Mouse (Mus musculus) CH12.LX (cell line): ENCODE data around the gene Gm1113. TPM values are rescaled to one million over a fixed set of nuclear protein-coding genes. Genes with fewer than 3 reads are reported as not detected.

ENCODE experiments used
- DNase-seq: peaks from one replicate; pipeline ENCODE4 v3.0.0-alpha.2; 2013; ENCODE audit errors: extremely low read depth
- H3K27ac ChIP-seq: 2 replicates; pipeline ENCODE4 v1.5.1; 2012; ENCODE audit warnings: low read depth, mild to moderate bottlenecking, control low read depth, moderate library complexity; ENCODE audit not compliant: insufficient read depth
- H3K27me3 ChIP-seq: replicated peaks from 2 replicates; pipeline ENCODE3; 2012; ENCODE audit warnings: inconsistent platforms
- H3K36me3 ChIP-seq, 2 experiments: replicated peaks in 1 of 2; 2 replicates each; pipeline versions ENCODE3 to v1.6.1; 2012; ENCODE audit warnings: inconsistent platforms in 1 of 2, low read length in 1 of 2, mild to moderate bottlenecking in 1 of 2, mixed read lengths in 1 of 2, moderate library complexity in 1 of 2; ENCODE audit not compliant: control insufficient read depth in 1 of 2, insufficient read depth in 1 of 2
- H3K4me1 ChIP-seq, 2 experiments: 2 replicates each; pipeline ENCODE4 v1.6.1; 2012; ENCODE audit warnings: inconsistent platforms in 1 of 2, moderate library complexity in 1 of 2; ENCODE audit not compliant: insufficient read depth in 2 of 2, control insufficient read depth in 1 of 2
- H3K4me2 ChIP-seq: 2 replicates; pipeline ENCODE4 v1.6.1; 2012; ENCODE audit warnings: low read depth, mild to moderate bottlenecking, control low read depth; ENCODE audit not compliant: poor library complexity, insufficient read depth, severe bottlenecking
- H3K4me3 ChIP-seq, 3 experiments: fragments of 150-350 bp in 1 of 3; sonication (generic) in 1 of 3; replicated peaks in 1 of 3; 2 replicates each; pipeline versions ENCODE3 to v1.5.1; 2011 to 2012; ENCODE audit warnings: low read depth in 2 of 3, low read length in 2 of 3, mild to moderate bottlenecking in 2 of 3, moderate library complexity in 2 of 3, control low read depth in 1 of 3, improper control_type of control experiment in 1 of 3, inconsistent platforms in 1 of 3, mixed read lengths in 1 of 3; ENCODE audit not compliant: poor library complexity in 1 of 3
- H3K79me2 ChIP-seq: replicated peaks from 2 replicates; pipeline ENCODE4 v1.6.1; 2012; ENCODE audit warnings: mild to moderate bottlenecking, moderate library complexity; ENCODE audit not compliant: control insufficient read depth, poor library complexity, insufficient read depth, severe bottlenecking; ENCODE audit errors: extremely low read depth
- H3K9ac ChIP-seq: 2 replicates; pipeline ENCODE4 v1.6.1; 2012; ENCODE audit warnings: low read depth, mild to moderate bottlenecking, control low read depth, moderate library complexity; ENCODE audit not compliant: insufficient read depth
- H3K9me3 ChIP-seq: replicated peaks from 2 replicates; pipeline ENCODE3; 2012; ENCODE audit warnings: low read length, inconsistent platforms, mixed read lengths
- BHLHE40 ChIP-seq: IDR thresholded peaks from 2 replicates; pipeline ENCODE4 v1.6.1; 2011; ENCODE audit warnings: mild to moderate bottlenecking, low read depth, low read length, improper control_type of control experiment
- CHD1 ChIP-seq: IDR thresholded peaks from 2 replicates; pipeline ENCODE4 v1.6.1; 2012; ENCODE audit warnings: low read depth, low read length, improper control_type of control experiment, inconsistent platforms
- CHD2 ChIP-seq: IDR thresholded peaks from 2 replicates; pipeline ENCODE4 v1.6.1; 2011; ENCODE audit warnings: low read length, improper control_type of control experiment
- CTCF ChIP-seq, 2 experiments: IDR thresholded peaks in 1 of 2; conservative IDR thresholded peaks in 1 of 2; 2 replicates each; pipeline ENCODE4 v1.5.1; 2011 to 2012; ENCODE audit warnings: low read depth in 2 of 2, low read length in 2 of 2, improper control_type of control experiment in 1 of 2, inconsistent platforms in 1 of 2, mild to moderate bottlenecking in 1 of 2, moderate library complexity in 1 of 2
- E2F4 ChIP-seq: IDR thresholded peaks from 2 replicates; pipeline ENCODE4 v1.6.1; 2011; ENCODE audit warnings: low read depth, low read length, improper control_type of control experiment; ENCODE audit not compliant: insufficient replicate concordance
- ELF1 ChIP-seq: IDR thresholded peaks from 2 replicates; pipeline ENCODE4 v1.6.1; 2014; ENCODE audit warnings: low read depth, mild to moderate bottlenecking, inconsistent platforms, low read length, improper control_type of control experiment
- EP300 ChIP-seq: IDR thresholded peaks from 2 replicates; pipeline ENCODE4 v1.6.1; 2011; ENCODE audit warnings: low read length, improper control_type of control experiment
- ETS1 ChIP-seq: conservative IDR thresholded peaks from 2 replicates; pipeline ENCODE4 v1.6.1; 2012; ENCODE audit warnings: low read depth, mild to moderate bottlenecking, inconsistent platforms, low read length, improper control_type of control experiment, moderate library complexity
- GABPA ChIP-seq: IDR thresholded peaks from 2 replicates; pipeline ENCODE4 v1.6.1; 2012; ENCODE audit warnings: low read depth, low read length, improper control_type of control experiment, inconsistent platforms; ENCODE audit not compliant: insufficient replicate concordance
- HCFC1 ChIP-seq: IDR thresholded peaks from 2 replicates; pipeline ENCODE4 v1.6.1; 2012; ENCODE audit warnings: low read depth, mild to moderate bottlenecking, inconsistent platforms, low read length, improper control_type of control experiment
- IRF4 ChIP-seq: IDR thresholded peaks from 2 replicates; pipeline ENCODE4 v1.6.1; 2014; ENCODE audit warnings: low read depth, mild to moderate bottlenecking, inconsistent platforms, low read length, improper control_type of control experiment
- JUN ChIP-seq: IDR thresholded peaks from 2 replicates; pipeline ENCODE4 v1.6.1; 2011; ENCODE audit warnings: low read depth, mild to moderate bottlenecking, low read length, improper control_type of control experiment, moderate library complexity; ENCODE audit not compliant: insufficient read depth
- JUND ChIP-seq: conservative IDR thresholded peaks from 2 replicates; pipeline ENCODE4 v1.6.1; 2011; ENCODE audit warnings: low read depth, low read length, improper control_type of control experiment
- KAT2A ChIP-seq: IDR thresholded peaks from 2 replicates; pipeline ENCODE4 v1.6.1; 2012; ENCODE audit warnings: low read length, improper control_type of control experiment, inconsistent platforms; ENCODE audit not compliant: insufficient replicate concordance
- MAFK ChIP-seq: IDR thresholded peaks from 2 replicates; pipeline ENCODE4 v1.6.1; 2011; ENCODE audit warnings: low read length, improper control_type of control experiment; ENCODE audit not compliant: insufficient replicate concordance
- MAX ChIP-seq: IDR thresholded peaks from 2 replicates; pipeline ENCODE4 v1.6.1; 2011; ENCODE audit warnings: low read length, improper control_type of control experiment
- MAZ ChIP-seq: IDR thresholded peaks from 2 replicates; pipeline ENCODE4 v1.6.1; 2012; ENCODE audit warnings: low read depth, mild to moderate bottlenecking, inconsistent platforms, low read length, improper control_type of control experiment, moderate library complexity
- MEF2A ChIP-seq: IDR thresholded peaks from 2 replicates; pipeline ENCODE4 v1.6.1; 2014; ENCODE audit warnings: low read depth, mild to moderate bottlenecking, inconsistent platforms, low read length, improper control_type of control experiment, borderline replicate concordance
- MXI1 ChIP-seq: IDR thresholded peaks from 2 replicates; pipeline ENCODE4 v1.6.1; 2011; ENCODE audit warnings: mild to moderate bottlenecking, low read depth, low read length, improper control_type of control experiment
- MYC ChIP-seq: IDR thresholded peaks from 2 replicates; pipeline ENCODE4 v1.6.1; 2011; ENCODE audit warnings: low read depth, mild to moderate bottlenecking, improper control_type of control experiment, low read length
- NELFE ChIP-seq: IDR thresholded peaks from 2 replicates; pipeline ENCODE4 v1.6.1; 2011; ENCODE audit warnings: low read depth, low read length, improper control_type of control experiment
- NRF1 ChIP-seq: IDR thresholded peaks from 2 replicates; pipeline ENCODE4 v1.6.1; 2014; ENCODE audit warnings: low read depth, mild to moderate bottlenecking, inconsistent platforms, low read length, improper control_type of control experiment, moderate library complexity
- PAX5 ChIP-seq: IDR thresholded peaks from 2 replicates; pipeline ENCODE4 v1.6.1; 2012; ENCODE audit warnings: low read length, inconsistent platforms, mixed read lengths
- POLR2A ChIP-seq: IDR thresholded peaks from 2 replicates; pipeline ENCODE4 v1.6.1; 2011; ENCODE audit warnings: low read depth, mild to moderate bottlenecking, improper control_type of control experiment, low read length
- POLR2AphosphoS2 ChIP-seq: IDR thresholded peaks from 2 replicates; pipeline ENCODE4 v1.6.1; 2011; ENCODE audit warnings: low read depth, low read length, improper control_type of control experiment
- RAD21 ChIP-seq: IDR thresholded peaks from 2 replicates; pipeline ENCODE4 v1.6.1; 2011; ENCODE audit warnings: low read depth, mild to moderate bottlenecking, low read length, improper control_type of control experiment, moderate library complexity
- RCOR1 ChIP-seq: conservative IDR thresholded peaks from 2 replicates; pipeline ENCODE4 v1.6.1; 2012; ENCODE audit warnings: low read depth, mild to moderate bottlenecking, inconsistent platforms, low read length, improper control_type of control experiment
- SIN3A ChIP-seq: IDR thresholded peaks from 2 replicates; pipeline ENCODE4 v1.6.1; 2012; ENCODE audit warnings: low read length, improper control_type of control experiment, inconsistent platforms
- SMC3 ChIP-seq: IDR thresholded peaks from 2 replicates; pipeline ENCODE4 v1.6.1; 2011; ENCODE audit warnings: low read depth, low read length, improper control_type of control experiment
- TBP ChIP-seq: conservative IDR thresholded peaks from 2 replicates; pipeline ENCODE4 v1.6.1; 2011; ENCODE audit warnings: low read depth, low read length, improper control_type of control experiment
- TCF12 ChIP-seq: IDR thresholded peaks from 2 replicates; pipeline ENCODE4 v1.6.1; 2014; ENCODE audit warnings: low read depth, mild to moderate bottlenecking, inconsistent platforms, low read length, improper control_type of control experiment
- UBTF ChIP-seq: IDR thresholded peaks from 2 replicates; pipeline ENCODE4 v1.6.1; 2012; ENCODE audit warnings: low read depth, mild to moderate bottlenecking, inconsistent platforms, low read length, improper control_type of control experiment, moderate library complexity
- USF1 ChIP-seq: IDR thresholded peaks from 2 replicates; pipeline ENCODE4 v1.6.1; 2014; ENCODE audit warnings: low read depth, mild to moderate bottlenecking, inconsistent platforms, low read length, improper control_type of control experiment
- USF2 ChIP-seq: conservative IDR thresholded peaks from 2 replicates; pipeline ENCODE4 v1.6.1; 2011; ENCODE audit warnings: low read depth, low read length, improper control_type of control experiment
- ZC3H11A ChIP-seq: IDR thresholded peaks from 2 replicates; pipeline ENCODE4 v1.6.1; 2012; ENCODE audit warnings: low read depth, mild to moderate bottlenecking, inconsistent platforms, low read length, improper control_type of control experiment
- ZKSCAN1 ChIP-seq: IDR thresholded peaks from 2 replicates; pipeline ENCODE4 v1.6.1; 2012; ENCODE audit warnings: low read depth, inconsistent platforms, low read length, improper control_type of control experiment, borderline replicate concordance
- ZMIZ1 ChIP-seq: IDR thresholded peaks from 2 replicates; pipeline ENCODE4 v1.6.1; 2012; ENCODE audit warnings: low read depth, mild to moderate bottlenecking, inconsistent platforms, low read length, improper control_type of control experiment
- ZNF384 ChIP-seq: IDR thresholded peaks from 2 replicates; pipeline ENCODE4 v1.6.1; 2012; ENCODE audit warnings: low read depth, low read length, improper control_type of control experiment, inconsistent platforms
- dilution Hi-C: fragments of 300-500 bp; cut with MboI; formaldehyde crosslinking; loops from 2 replicates; pipeline ENCODE4 v1.14.3; 2020; ENCODE audit warnings: low sequenced_read_pairs; ENCODE audit not compliant: extremely low pct_unique_long_range_greater_than_20kb, extremely low pct_ligation_motif_present
- in situ Hi-C: fragments of 300-500 bp; cut with MboI; formaldehyde crosslinking; loops from 3 replicates; pipeline ENCODE4 v1.14.3; 2019; ENCODE audit warnings: low sequenced_read_pairs, low pct_ligation_motif_present, low pct_unique_long_range_greater_than_20kb, mixed read lengths
- polyA plus RNA-seq: library from polyadenylated mRNA; unstranded; fragments of >175 nt; gene quantifications from 2 replicates; pipeline ENCODE4 v1.2.1, GENCODE M21; 2012; ENCODE audit warnings: low read depth; ENCODE audit not compliant: insufficient read length
- total RNA-seq, 2 experiments: library from RNA; depleted of rRNA; stranded (reverse); fragments of 300-350 nt in 1 of 2; fragments of >200 nt in 1 of 2; gene quantifications; 2 replicates each; pipeline ENCODE4 v1.2.3; 2012 to 2014

Gene Gm1113
- total and polyA plus RNA-seq, 3 experiments, result not detected

GRCm38 (mm10) chr9:35559009-35559890 is 41.2 kb upstream of the Gm1113 start:
- 0 out of 2 replicates have a peak overlapping the region, but pooled peaks have one; percentile 33 for H3K27ac ChIP-seq

More at GRCm38 (mm10) chr9:35559009-35559890, 41.2 kb upstream of the Gm1113 start:
- H3K27me3 ChIP-seq, result peaks cover 39% of the 10 kb centered on the region
- peak; percentile 93 for DNase-seq
- H3K79me2 ChIP-seq, result peaks cover 35% of the 10 kb centered on the region
- peak overlapping the region; percentile 97 for H3K9ac ChIP-seq
- H3K4me3 ChIP-seq, result peak overlapping the region; percentile 70 to 87 (median 85)
- H3K4me2 ChIP-seq, result peak overlapping the region; percentile 94
- dilution Hi-C loops (no loop called here), in situ Hi-C loops (no loop called here)
- H3K36me3 ChIP-seq, result peaks cover 9 to 21% of the 10 kb centered on the region in 2 experiments
- H3K9me3 ChIP-seq, result no peaks in the 10 kb centered on the region
- H3K4me1 ChIP-seq, result peaks cover 4 to 39% of the 10 kb centered on the region in 2 experiments; a peak in 2 of 4 replicates
- peak; percentile 95 for TF ChIP-seq NRF1
- no peak for TF ChIP-seq CHD2
- no peak for TF ChIP-seq IRF4
- TF ChIP-seq E2F4, result no peak
- TF ChIP-seq TCF12, result peak; percentile 42; the same call in 1 of the 2 replicates
- no peak for TF ChIP-seq ZNF384
- TF ChIP-seq MAZ, result no peak
- TF ChIP-seq JUN, result no peak
- TF ChIP-seq NELFE, result peak; percentile 77; the same call in 1 of the 2 replicates
- no peak for TF ChIP-seq SMC3
- no peak; the same call in 1 of the 2 replicates for TF ChIP-seq ZMIZ1
- peak; percentile 87 for TF ChIP-seq TBP
- peak; percentile 85 for TF ChIP-seq MXI1
- no peak for TF ChIP-seq USF1
- TF ChIP-seq PAX5, result no peak
- TF ChIP-seq POLR2A, result peak; percentile 91
- TF ChIP-seq ZKSCAN1, result no peak
- peak; percentile 18; the same call in 1 of the 2 replicates for TF ChIP-seq GABPA
- TF ChIP-seq SIN3A, result peak; percentile 98
- 0 out of 2 replicates have a peak, but pooled peaks have one; percentile 18 for TF ChIP-seq RCOR1
- TF ChIP-seq EP300, result no peak
- no peak for TF ChIP-seq JUND
- TF ChIP-seq ELF1, result peak; percentile 93
- TF ChIP-seq HCFC1, result peak; percentile 98
- TF ChIP-seq ETS1, result no peak
- TF ChIP-seq CTCF (conservative IDR thresholded peaks at IDR 0.05 in 1 of 2, IDR thresholded peaks at IDR 0.05 in 1 of 2; ENCODE audit: low read depth in 2 of 2, low read length in 2 of 2), result no peak
- peak; percentile 66; the same call in 1 of the 2 replicates for TF ChIP-seq POLR2AphosphoS2
- 0 out of 2 replicates have a peak, but pooled peaks have one; percentile 35 for TF ChIP-seq CHD1
- no peak for TF ChIP-seq BHLHE40
- TF ChIP-seq MYC, result peak; percentile 96
- TF ChIP-seq ZC3H11A, result no peak
- TF ChIP-seq UBTF, result no peak
- TF ChIP-seq MEF2A, result no peak
- TF ChIP-seq MAX, result peak; percentile 86
- no peak for TF ChIP-seq RAD21
- no peak for TF ChIP-seq USF2
- no peak for TF ChIP-seq MAFK
- peak; percentile 98; the same call in 1 of the 2 replicates for TF ChIP-seq KAT2A
